Mouse (Mus musculus) thymus, postnatal 0 days (tissue): ENCODE measurements around the gene Olfr131. TPM values are rescaled to one million over a fixed set of nuclear protein-coding genes. Genes with fewer than 3 reads are reported as not detected.
"Not testable (repeated sequence)": the region's sequence is repeated elsewhere in the genome, so short reads cannot be mapped to it uniquely, and the experiment has no call there.

ENCODE experiments used
- DNase-seq: peaks from one replicate; pipeline ENCODE4 v3.0.0-alpha.2; 2015; ENCODE audit warnings: low spot score
- polyA plus RNA-seq: library from polyadenylated mRNA; unstranded; fragments of >200 nt; fragmentation: Nextera tagmentation; extraction: Ambion mirVana; gene quantifications from 2 replicates; pipeline ENCODE4 v1.2.1, GENCODE M21; 2015

Gene Olfr131
- polyA plus RNA-seq: not detected in 2 replicates

GRCm38 (mm10) chr17:38088593-38088992, at the start of gene Olfr131:
Olfr131 (minus strand) TSS chr17:38088693.
- DNase-seq: no peak

GRCm38 (mm10) chr17:38134426-38134825, 45.9 kb upstream of the Olfr131 start, which contains the start of gene Olfr132:
Olfr132 (minus strand) TSS chr17:38134526.
- no peak for DNase-seq

GRCm38 (mm10) chr17:38125371-38125770, 36.9 kb upstream of the Olfr131 start:
- not testable (repeated sequence) for DNase-seq

- not testable (repeated sequence) for DNase-seq
Measured at GRCm38 (mm10) chr17:38124199-38124598, 35.7 kb upstream of the Olfr131 start.

GRCm38 (mm10) chr17:38082364-38082763, 6.1 kb downstream of the Olfr131 start:
- DNase-seq: no peak

- DNase-seq: no peak
Measured at GRCm38 (mm10) chr17:38063621-38064020, 24.9 kb downstream of the Olfr131 start, which contains the start of gene Olfr130. Olfr130 (plus strand) TSS chr17:38063921.

GRCm38 (mm10) chr17:38059979-38060378, 28.5 kb downstream of the Olfr131 start, which contains the start of gene Olfr129:
Olfr129 (minus strand) TSS chr17:38060079.
- DNase-seq: no peak

Other genes starting within 250 kb of the Olfr131 start
- not detected in 2 replicates for gene Olfr126, start 241.2 kb downstream of the Olfr131 start, polyA plus RNA-seq
- gene Olfr127, start 188.3 kb downstream of the Olfr131 start, polyA plus RNA-seq: not detected in 2 replicates
- gene Olfr128, start 168.1 kb downstream of the Olfr131 start, polyA plus RNA-seq: not detected in 2 replicates
- not detected in 2 replicates for gene Olfr761, start 135.6 kb downstream of the Olfr131 start, polyA plus RNA-seq
- gene Olfr129, start 28.6 kb downstream of the Olfr131 start, polyA plus RNA-seq: not detected in 2 replicates
- gene Olfr130, start 24.8 kb downstream of the Olfr131 start, polyA plus RNA-seq: not detected in 2 replicates
- gene Olfr132, start 45.8 kb upstream of the Olfr131 start, polyA plus RNA-seq: not detected in 2 replicates
- not detected in 2 replicates for gene Olfr133, start 56.6 kb upstream of the Olfr131 start, polyA plus RNA-seq
- gene Olfr134, start 82.7 kb upstream of the Olfr131 start, polyA plus RNA-seq: not detected in 2 replicates
- not detected in 2 replicates for gene Olfr135, start 115.6 kb upstream of the Olfr131 start, polyA plus RNA-seq
- gene Olfr138, start 172.3 kb upstream of the Olfr131 start, polyA plus RNA-seq: not detected in 2 replicates
- gene Olfr137, start 218.9 kb upstream of the Olfr131 start, polyA plus RNA-seq: not detected in 2 replicates
- gene Olfr136, start 241.1 kb upstream of the Olfr131 start, polyA plus RNA-seq: not detected in 2 replicates